Mouse (Mus musculus) liver, adult 2 months (tissue): ENCODE results near the gene 1520401A03Rik. TPM values are rescaled to one million over a fixed set of nuclear protein-coding genes. Genes with fewer than 3 reads are reported as not detected.
"Not testable (repeated sequence)": the region's sequence is repeated elsewhere in the genome, so short reads cannot be mapped to it uniquely, and the experiment has no call there.

Experiments
- DNase-seq: peaks from one replicate; pipeline ENCODE4 v3.0.0-alpha.2; 2011; ENCODE audit warnings: low read depth, low spot score; ENCODE audit errors: extremely low read depth
- H3K27ac ChIP-seq: fragments of 200-500 bp; replicated peaks from 2 replicates; pipeline ENCODE4 v1.5.1; 2012; ENCODE audit warnings: low read depth, mild to moderate bottlenecking, control low read depth, inconsistent platforms, low read length; ENCODE audit not compliant: insufficient read depth
- H3K27me3 ChIP-seq: fragments of 200-500 bp; 2 replicates; pipeline ENCODE4 v1.6.1; 2012; ENCODE audit warnings: mild to moderate bottlenecking, moderate library complexity, low read length, inconsistent platforms; ENCODE audit not compliant: control insufficient read depth, insufficient read depth
- H3K36me3 ChIP-seq: fragments of 200-500 bp; 2 replicates; pipeline ENCODE4 v1.6.1; 2012; ENCODE audit warnings: low read length, inconsistent platforms; ENCODE audit not compliant: control insufficient read depth, insufficient read depth
- H3K4me1 ChIP-seq: fragments of 200-500 bp; 2 replicates; pipeline ENCODE4 v1.6.1; 2011; ENCODE audit warnings: low read length; ENCODE audit not compliant: control insufficient read depth, insufficient read depth
- H3K4me3 ChIP-seq: fragments of 200-500 bp; 2 replicates; pipeline ENCODE4 v1.5.1; 2011; ENCODE audit warnings: low read depth, mild to moderate bottlenecking, control low read depth, low read length, moderate library complexity; ENCODE audit not compliant: insufficient read depth
- H3K79me2 ChIP-seq: fragments of 200-500 bp; 2 replicates; pipeline ENCODE4 v1.6.1; 2012; ENCODE audit warnings: inconsistent platforms, mild to moderate bottlenecking, low read length, moderate library complexity; ENCODE audit not compliant: control insufficient read depth, insufficient read depth
- H3K9ac ChIP-seq: fragments of 200-500 bp; 2 replicates; pipeline ENCODE4 v1.6.1; 2012; ENCODE audit warnings: low read depth, mild to moderate bottlenecking, control low read depth, inconsistent platforms, low read length
- CTCF ChIP-seq: fragments of 200-500 bp; IDR thresholded peaks from 2 replicates; pipeline ENCODE4 v1.5.1; 2011; ENCODE audit warnings: low read depth, low read length, control low read depth
- POLR2A ChIP-seq: fragments of 200-500 bp; IDR thresholded peaks from 2 replicates; pipeline ENCODE4 v1.6.1; 2011; ENCODE audit warnings: low read length, control low read depth; ENCODE audit not compliant: insufficient read depth; ENCODE audit errors: extremely low read depth
- WGBS: fragments of 180-500 bp; shearing (Covaris S2); methylation state at CpG from one replicate; pipeline ENCODE4 v1.1.7; 2018; 5-methylcytosine and 5-hydroxymethylcytosine counted together
- polyA plus RNA-seq: library from polyadenylated mRNA; depleted of rRNA; stranded (reverse); fragments of >200 nt; gene quantifications from 2 replicates; pipeline ENCODE4 v1.2.3, GENCODE M21; 2012; rRNA removed
- total RNA-seq: library from RNA; depleted of rRNA; stranded (reverse); fragments of >200 nt; gene quantifications from 2 replicates; pipeline ENCODE4 v1.2.3, GENCODE M21; 2014; rRNA removed

The 1520401A03Rik gene
- total RNA-seq = under 0.01 TPM in 1 of 2 replicates, not detected in the other
- polyA plus RNA-seq = not detected in 2 replicates

- DNase-seq = no peak
- Histone ChIP-seq H3K79me2 (no peaks in the 10 kb centered on the region), H3K36me3 (no peaks in the 10 kb centered on the region), H3K27ac (no peak within 1 kb of the TSS), H3K9ac (no peak within 1 kb of the TSS), H3K4me3 (no peak within 1 kb of the TSS), H3K27me3 (no peaks in the 10 kb centered on the region), H3K4me1 (0 out of 2 replicates have a peak, but pooled peaks cover 3% of the 10 kb centered on the region)
- no peak for TF ChIP-seq CTCF
- TF ChIP-seq POLR2A = no peak
- 83% methylated on average over 7 of the region's 7 CpGs for WGBS
These were observed at the start of gene 1520401A03Rik for GRCm38 (mm10) chr17:23722376-23723125. Gene 1520401A03Rik, minus strand, starts transcription at chr17:23722783.

- DNase-seq, H3K79me2 ChIP-seq, H3K27ac ChIP-seq, H3K4me3 ChIP-seq, H3K9ac ChIP-seq, H3K27me3 ChIP-seq, H3K36me3 ChIP-seq, H3K4me1 ChIP-seq: not testable (repeated sequence)
- 63% methylated on average over 2 of the region's 2 CpGs for WGBS
These were observed 49.6 kb upstream of the 1520401A03Rik start for GRCm38 (mm10) chr17:23772219-23772556.

- Histone ChIP-seq H3K27ac (peak within 1 kb of the TSS; percentile 26), H3K36me3 (no peaks in the 10 kb centered on the region), H3K79me2 (no peaks in the 10 kb centered on the region), H3K4me1 (peaks cover 4% of the 10 kb centered on the region; the same call in 1 of the 2 replicates), H3K4me3 (peak within 1 kb of the TSS; percentile 83), H3K27me3 (no peaks in the 10 kb centered on the region), H3K9ac (peak within 1 kb of the TSS; percentile 90)
- DNase-seq = peak; percentile 96
- WGBS = 4% methylated on average over 58 of the region's 58 CpGs
- TF ChIP-seq POLR2A (peak; percentile 54; the same call in 1 of the 2 replicates), CTCF (no peak)
These were observed 49.0 kb upstream of the 1520401A03Rik start, which contains the start of gene Flywch1 for GRCm38 (mm10) chr17:23771284-23772218. Gene Flywch1, minus strand, starts transcription at chr17:23771602.

- H3K4me3 ChIP-seq = peak overlapping the region; percentile 83
- peaks cover 4% of the 10 kb centered on the region; the same call in 1 of the 2 replicates for H3K4me1 ChIP-seq
- peak overlapping the region; percentile 26; the same call in 1 of the 2 replicates for H3K27ac ChIP-seq
- WGBS = 4% methylated on average over 19 of the region's 19 CpGs
- DNase-seq = no peak
- H3K36me3 ChIP-seq = no peaks in the 10 kb centered on the region
- H3K79me2 ChIP-seq = no peaks in the 10 kb centered on the region
- peak overlapping the region; percentile 90 for H3K9ac ChIP-seq
- H3K27me3 ChIP-seq = no peaks in the 10 kb centered on the region
- TF ChIP-seq POLR2A (no peak), CTCF (no peak)
These were observed 48.3 kb upstream of the 1520401A03Rik start for GRCm38 (mm10) chr17:23770896-23771283.

GRCm38 (mm10) chr17:23770493-23770892, 47.9 kb upstream of the 1520401A03Rik start:
- no peaks in the 10 kb centered on the region for H3K27me3 ChIP-seq
- no peaks in the 10 kb centered on the region for H3K36me3 ChIP-seq
- H3K4me1 ChIP-seq = peaks cover 4% of the 10 kb centered on the region; the same call in 1 of the 2 replicates
- TF ChIP-seq CTCF (no peak), POLR2A (no peak)
- no peak overlapping the region for H3K9ac ChIP-seq
- DNase-seq = no peak
- WGBS = 65% methylated on average over 2 of the region's 2 CpGs
- peak overlapping the region; percentile 83; the same call in 1 of the 2 replicates for H3K4me3 ChIP-seq
- H3K27ac ChIP-seq = no peak overlapping the region
- no peaks in the 10 kb centered on the region for H3K79me2 ChIP-seq
